Mouse (Mus musculus) kidney, adult 2 months (tissue): Measurements from ENCODE around the gene 4930539E08Rik.

Experiments used
- CTCF ChIP-seq: fragments of 200-500 bp; conservative IDR thresholded peaks from 2 replicates; pipeline ENCODE4 v1.5.1; 2011; ENCODE audit warnings: low read depth, mild to moderate bottlenecking, control low read depth, low read length, moderate library complexity, mixed read lengths; ENCODE audit not compliant: insufficient read depth, insufficient read length
- POLR2A ChIP-seq: fragments of 200-500 bp; IDR thresholded peaks from one replicate; pipeline ENCODE4 v1.6.1; 2011; ENCODE audit warnings: low read depth, low read length, control low read depth

DNA sequence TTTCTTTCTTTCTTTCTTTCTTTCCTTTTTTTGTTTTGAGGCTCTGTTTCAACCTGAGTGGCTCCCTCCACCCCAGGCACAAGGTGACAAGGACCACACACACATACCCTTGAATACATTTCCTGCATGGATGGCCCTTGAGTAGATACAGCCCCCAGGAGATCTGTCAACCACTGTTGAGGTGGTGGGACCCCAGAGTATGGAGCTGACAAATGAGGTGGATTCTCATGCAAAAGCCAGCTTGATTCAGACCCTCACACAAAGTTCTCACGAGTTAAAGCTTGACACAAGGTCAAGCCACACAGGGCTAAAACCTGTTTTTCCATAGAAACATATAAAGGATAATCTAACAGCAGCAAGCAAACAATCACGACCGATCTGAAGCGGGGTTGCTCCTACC lies 17.1 kb upstream of the 4930539E08Rik start:
- TF ChIP-seq CTCF (no peak), POLR2A (no peak)
